Mouse (Mus musculus) limb, embryonic 10.5 days (tissue): ENCODE data around the gene Ciao2a. TPM values are rescaled to one million over a fixed set of nuclear protein-coding genes. Genes with fewer than 3 reads are reported as not detected.
A peak's percentile ranks its signal among the peaks of the same experiment; 100 is the strongest.

Experiments
- DNase-seq: peaks from one replicate; pipeline ENCODE4 v3.0.0-alpha.2; 2017; ENCODE audit warnings: low spot score
- H3K27ac ChIP-seq: fragments of 300-500 bp; sonication (generic); 2 replicates; pipeline ENCODE4 v1.5.1; 2016; ENCODE audit warnings: mild to moderate bottlenecking
- H3K27me3 ChIP-seq: fragments of 300-500 bp; sonication (generic); 2 replicates; pipeline ENCODE4 v1.6.1; 2016; ENCODE audit warnings: low read depth, mild to moderate bottlenecking; ENCODE audit not compliant: poor library complexity, severe bottlenecking
- H3K36me3 ChIP-seq: fragments of 300-500 bp; sonication (generic); 2 replicates; pipeline ENCODE4 v1.6.1; 2016; ENCODE audit warnings: mild to moderate bottlenecking, moderate library complexity
- H3K4me1 ChIP-seq: fragments of 300-500 bp; sonication (generic); 2 replicates; pipeline ENCODE4 v1.6.1; 2016
- H3K4me3 ChIP-seq: fragments of 300-500 bp; sonication (generic); 2 replicates; pipeline ENCODE4 v1.5.1; 2016; ENCODE audit warnings: mild to moderate bottlenecking, moderate library complexity
- H3K9me3 ChIP-seq: fragments of 300-500 bp; sonication (generic); replicated peaks from 2 replicates; pipeline ENCODE4 v1.6.1; 2016; ENCODE audit warnings: mild to moderate bottlenecking
- WGBS: fragments of 180-500 bp; shearing (Covaris S2); methylation state at CpG from one replicate; pipeline ENCODE4 v1.1.7; 2016; 5-methylcytosine and 5-hydroxymethylcytosine counted together
- polyA plus RNA-seq: library from polyadenylated mRNA; unstranded; fragments of >200 nt; fragmentation: Nextera tagmentation; extraction: Ambion mirVana; gene quantifications from 2 replicates; pipeline ENCODE4 v1.2.1, GENCODE M21; 2016

The Ciao2a gene
- polyA plus RNA-seq: 166 and 171 TPM in 2 replicates

- no peaks in the 10 kb centered on the region for H3K27me3 ChIP-seq
- WGBS: 2% methylated on average over 34 of the region's 34 CpGs
- peak within 1 kb of the TSS; percentile 93 for H3K27ac ChIP-seq
- peak within 1 kb of the TSS; percentile 68 for H3K4me3 ChIP-seq
- peaks cover 36% of the 10 kb centered on the region for H3K4me1 ChIP-seq
- no peaks in the 10 kb centered on the region for H3K9me3 ChIP-seq
- H3K36me3 ChIP-seq: peaks cover 24% of the 10 kb centered on the region
- DNase-seq: peak; percentile 90
These were observed at the start of gene Ciao2a, which contains the start of gene Snx1 for GRCm38 (mm10) chr9:66126456-66127192. Ciao2a (plus strand) TSS chr9:66126611. Snx1 (minus strand) TSS chr9:66126587.

- H3K27me3 ChIP-seq: peaks cover 5% of the 10 kb centered on the region; the same call in 1 of the 2 replicates
- 76% methylated on average over 3 of the region's 3 CpGs for WGBS
These were observed 48.3 kb upstream of the Ciao2a start for GRCm38 (mm10) chr9:66078072-66078471.

GRCm38 (mm10) chr9:66078493-66078892 is 47.9 kb upstream of the Ciao2a start:
- 0 out of 2 replicates have a peak overlapping the region, but pooled peaks have one; percentile 20 for H3K4me3 ChIP-seq
- 8% methylated on average over 14 of the region's 14 CpGs for WGBS
- peak overlapping the region; percentile 72 for H3K27ac ChIP-seq
- no peaks in the 10 kb centered on the region for H3K36me3 ChIP-seq
- H3K9me3 ChIP-seq: no peaks in the 10 kb centered on the region
- peaks cover 9% of the 10 kb centered on the region for H3K4me1 ChIP-seq
- peak; percentile 50 for DNase-seq
- peaks cover 5% of the 10 kb centered on the region; the same call in 1 of the 2 replicates for H3K27me3 ChIP-seq

More at GRCm38 (mm10) chr9:66078072-66078471, 48.3 kb upstream of the Ciao2a start:
- Histone ChIP-seq H3K4me3 (0 out of 2 replicates have a peak overlapping the region, but pooled peaks have one; percentile 20), H3K4me1 (peaks cover 9% of the 10 kb centered on the region), H3K36me3 (no peaks in the 10 kb centered on the region), H3K27ac (peak overlapping the region; percentile 72), H3K9me3 (no peaks in the 10 kb centered on the region)
- DNase-seq: no peak

- DNase-seq: no peak
- Histone ChIP-seq H3K4me3 (no peak overlapping the region), H3K36me3 (peaks cover 2% of the 10 kb centered on the region; the same call in 1 of the 2 replicates), H3K27me3 (peaks cover 5% of the 10 kb centered on the region; the same call in 1 of the 2 replicates), H3K27ac (no peak overlapping the region), H3K4me1 (peaks cover 9% of the 10 kb centered on the region), H3K9me3 (no peaks in the 10 kb centered on the region)
- WGBS: 80% methylated on average over 3 of the region's 3 CpGs
These were observed 45.5 kb upstream of the Ciao2a start for GRCm38 (mm10) chr9:66080804-66081459.

- no peak overlapping the region for H3K27ac ChIP-seq
- no peak overlapping the region for H3K4me3 ChIP-seq
These were observed 44.4 kb upstream of the Ciao2a start for GRCm38 (mm10) chr9:66081999-66082398.

GRCm38 (mm10) chr9:66084171-66084570 is 42.2 kb upstream of the Ciao2a start:
- WGBS: 93% methylated on average over 3 of the region's 3 CpGs
- H3K36me3 ChIP-seq: peaks cover 33% of the 10 kb centered on the region

More at GRCm38 (mm10) chr9:66081999-66082398, 44.4 kb upstream of the Ciao2a start:
- 85% methylated on average over 4 of the region's 4 CpGs for WGBS
- DNase-seq: no peak
- H3K9me3 ChIP-seq: no peaks in the 10 kb centered on the region
- peaks cover 11% of the 10 kb centered on the region for H3K36me3 ChIP-seq
- peaks cover 9% of the 10 kb centered on the region for H3K4me1 ChIP-seq
- peaks cover 5% of the 10 kb centered on the region; the same call in 1 of the 2 replicates for H3K27me3 ChIP-seq

GRCm38 (mm10) chr9:66087062-66087461 is 39.3 kb upstream of the Ciao2a start:
- H3K36me3 ChIP-seq: peaks cover 62% of the 10 kb centered on the region
- H3K27me3 ChIP-seq: no peaks in the 10 kb centered on the region
- no peak overlapping the region for H3K27ac ChIP-seq
- WGBS: 94% methylated on average over 7 of the region's 7 CpGs
- peaks cover 17% of the 10 kb centered on the region for H3K4me1 ChIP-seq
- no peak overlapping the region for H3K4me3 ChIP-seq
- no peak for DNase-seq
- H3K9me3 ChIP-seq: no peaks in the 10 kb centered on the region

More at GRCm38 (mm10) chr9:66084171-66084570, 42.2 kb upstream of the Ciao2a start:
- Histone ChIP-seq H3K27me3 (peaks cover 4% of the 10 kb centered on the region; the same call in 1 of the 2 replicates), H3K27ac (no peak overlapping the region), H3K9me3 (no peaks in the 10 kb centered on the region), H3K4me3 (no peak overlapping the region), H3K4me1 (peaks cover 7% of the 10 kb centered on the region)
- no peak for DNase-seq

GRCm38 (mm10) chr9:66088411-66088810 is 38.0 kb upstream of the Ciao2a start:
- WGBS: 57% methylated on average over 4 of the region's 4 CpGs
- Histone ChIP-seq H3K27ac (no peak overlapping the region), H3K27me3 (no peaks in the 10 kb centered on the region), H3K9me3 (no peaks in the 10 kb centered on the region), H3K4me1 (peaks cover 25% of the 10 kb centered on the region), H3K4me3 (no peak overlapping the region), H3K36me3 (peaks cover 75% of the 10 kb centered on the region)
- DNase-seq: peak; percentile 53

GRCm38 (mm10) chr9:66090593-66091244 is 35.7 kb upstream of the Ciao2a start:
- Histone ChIP-seq H3K36me3 (peaks cover 96% of the 10 kb centered on the region), H3K4me3 (no peak overlapping the region), H3K27me3 (no peaks in the 10 kb centered on the region), H3K9me3 (no peaks in the 10 kb centered on the region), H3K4me1 (peaks cover 25% of the 10 kb centered on the region), H3K27ac (no peak overlapping the region)
- no peak for DNase-seq
- 90% methylated on average over 13 of the region's 13 CpGs for WGBS

GRCm38 (mm10) chr9:66091327-66092231 is 34.8 kb upstream of the Ciao2a start:
- WGBS: 76% methylated on average over 6 of the region's 6 CpGs

GRCm38 (mm10) chr9:66092664-66093063 is 33.7 kb upstream of the Ciao2a start:
- no peaks in the 10 kb centered on the region for H3K27me3 ChIP-seq
- no peaks in the 10 kb centered on the region for H3K9me3 ChIP-seq
- H3K4me1 ChIP-seq: peaks cover 25% of the 10 kb centered on the region
- no peak overlapping the region for H3K4me3 ChIP-seq
- WGBS: 77% methylated on average over 2 of the region's 2 CpGs
- no peak overlapping the region for H3K27ac ChIP-seq
- no peak for DNase-seq
- peaks cover 100% of the 10 kb centered on the region for H3K36me3 ChIP-seq

More at GRCm38 (mm10) chr9:66091327-66092231, 34.8 kb upstream of the Ciao2a start:
- Histone ChIP-seq H3K9me3 (no peaks in the 10 kb centered on the region), H3K27ac (no peak overlapping the region), H3K4me1 (peaks cover 25% of the 10 kb centered on the region), H3K27me3 (no peaks in the 10 kb centered on the region), H3K36me3 (peaks cover 100% of the 10 kb centered on the region), H3K4me3 (no peak overlapping the region)
- no peak for DNase-seq

- no peak overlapping the region for H3K4me3 ChIP-seq
These were observed 24.8 kb upstream of the Ciao2a start for GRCm38 (mm10) chr9:66101577-66101976.

More at GRCm38 (mm10) chr9:66101577-66101976, 24.8 kb upstream of the Ciao2a start:
- DNase-seq: no peak
- no peaks in the 10 kb centered on the region for H3K9me3 ChIP-seq
- peaks cover 94% of the 10 kb centered on the region for H3K36me3 ChIP-seq
- 86% methylated on average over 8 of the region's 8 CpGs for WGBS
- H3K4me1 ChIP-seq: no peaks in the 10 kb centered on the region
- H3K27ac ChIP-seq: no peak overlapping the region
- H3K27me3 ChIP-seq: no peaks in the 10 kb centered on the region
